Mouse (Mus musculus) liver, adult 2 months (tissue): ENCODE measurements around the gene Psmc3ip.

ENCODE experiments used
- CTCF ChIP-seq: fragments of 200-500 bp; IDR thresholded peaks from 2 replicates; pipeline ENCODE4 v1.5.1; 2011; ENCODE audit warnings: low read depth, low read length, control low read depth
- POLR2A ChIP-seq: fragments of 200-500 bp; IDR thresholded peaks from 2 replicates; pipeline ENCODE4 v1.6.1; 2011; ENCODE audit warnings: low read length, control low read depth; ENCODE audit not compliant: insufficient read depth; ENCODE audit errors: extremely low read depth

DNA sequence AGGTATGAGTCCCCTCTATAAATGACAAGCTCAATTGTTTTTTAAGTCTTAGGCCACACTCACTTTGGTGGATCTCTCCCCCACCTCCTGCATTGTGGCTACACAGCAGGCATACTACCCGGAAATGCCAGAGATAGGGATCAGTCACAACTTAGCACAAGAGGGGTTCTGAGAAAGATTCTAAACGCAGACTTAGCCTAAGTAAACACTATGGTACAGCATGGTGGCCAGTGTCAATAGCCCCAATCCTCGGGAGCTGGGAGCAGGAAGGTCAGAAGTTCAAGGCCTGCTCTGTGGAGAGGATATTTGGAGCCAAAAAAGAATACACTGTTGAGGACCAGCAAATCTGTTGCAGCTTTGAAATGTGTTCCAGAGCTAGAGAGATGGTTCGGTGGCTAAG, 22.9 kb upstream of the Psmc3ip start:
- no peak for TF ChIP-seq POLR2A
- no peak for TF ChIP-seq CTCF
